Mouse (Mus musculus) neural tube, embryonic 12.5 days (tissue): Measurements from ENCODE around the gene Mink1. TPM values are rescaled to one million over a fixed set of nuclear protein-coding genes. Genes with fewer than 3 reads are reported as not detected.

ENCODE experiments used
- ATAC-seq: fragments of 200-750 bp; cut with Nextera tagmentation; 2 replicates; pipeline ENCODE4 v1.8.0; 2017; ENCODE audit warnings: low read depth, mild to moderate bottlenecking, moderate TSS enrichment, moderate library complexity; ENCODE audit not compliant: low FRiP score
- H3K27ac ChIP-seq: fragments of 300-500 bp; sonication (generic); 2 replicates; pipeline ENCODE4 v1.5.1; 2016
- H3K27me3 ChIP-seq: fragments of 300-500 bp; sonication (generic); replicated peaks from 2 replicates; pipeline ENCODE4 v1.6.1; 2016; ENCODE audit warnings: mild to moderate bottlenecking
- H3K36me3 ChIP-seq: fragments of 300-500 bp; sonication (generic); 2 replicates; pipeline ENCODE4 v1.6.1; 2016; ENCODE audit warnings: mild to moderate bottlenecking
- H3K4me1 ChIP-seq: fragments of 300-500 bp; sonication (generic); 2 replicates; pipeline ENCODE4 v1.6.1; 2016
- H3K4me2 ChIP-seq: fragments of 300-500 bp; sonication (generic); replicated peaks from 2 replicates; pipeline ENCODE4 v1.6.1; 2016; ENCODE audit warnings: mild to moderate bottlenecking
- H3K4me3 ChIP-seq: fragments of 300-500 bp; sonication (generic); 2 replicates; pipeline ENCODE4 v1.5.1; 2016
- H3K9ac ChIP-seq: fragments of 300-500 bp; sonication (generic); 2 replicates; pipeline ENCODE4 v1.6.1; 2016; ENCODE audit warnings: mild to moderate bottlenecking
- H3K9me3 ChIP-seq: fragments of 300-500 bp; sonication (generic); 2 replicates; pipeline ENCODE4 v1.6.1; 2016; ENCODE audit warnings: mild to moderate bottlenecking
- WGBS: fragments of 180-500 bp; shearing (Covaris S2); methylation state at CpG from one replicate; pipeline ENCODE4 v1.1.7; 2016; 5-methylcytosine and 5-hydroxymethylcytosine counted together
- polyA plus RNA-seq: library from polyadenylated mRNA; unstranded; fragments of >200 nt; fragmentation: Nextera tagmentation; extraction: Ambion mirVana; gene quantifications from 2 replicates; pipeline ENCODE4 v1.2.1, GENCODE M21; 2016

The Mink1 gene
- polyA plus RNA-seq, 1 experiment from 2014 or later = 16.6 TPM

DNA sequence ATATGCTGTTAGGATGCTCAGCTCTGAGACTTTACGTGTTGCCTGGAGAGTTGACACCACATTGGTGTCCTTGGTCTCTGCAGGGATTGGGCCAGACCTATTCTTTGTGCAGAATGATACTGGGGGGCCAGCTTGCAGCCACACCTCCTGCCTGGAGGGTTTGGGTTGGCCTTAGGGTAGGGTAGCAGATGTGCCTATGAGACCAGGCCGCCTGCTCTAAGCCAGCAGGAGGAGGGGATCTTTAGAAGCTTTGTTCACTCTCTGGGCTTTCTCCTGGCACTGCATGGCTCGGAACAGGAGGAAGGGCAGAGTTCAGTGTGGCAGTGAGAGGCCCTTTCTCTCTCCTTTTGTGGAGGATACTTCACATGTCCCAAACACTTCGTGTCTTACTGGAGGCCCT, 33.4 kb downstream of the Mink1 start:
- Histone ChIP-seq H3K9me3 (no peaks in the 10 kb centered on the region), H3K4me3 (no peak overlapping the region), H3K27ac (no peak overlapping the region), H3K36me3 (peaks cover 18% of the 10 kb centered on the region), H3K27me3 (no peaks in the 10 kb centered on the region), H3K9ac (no peak overlapping the region), H3K4me2 (no peak overlapping the region), H3K4me1 (peaks cover 9% of the 10 kb centered on the region; the same call in 1 of the 2 replicates)
- 68% methylated on average over 4 of the region's 4 CpGs for WGBS
- ATAC-seq = no peak

DNA sequence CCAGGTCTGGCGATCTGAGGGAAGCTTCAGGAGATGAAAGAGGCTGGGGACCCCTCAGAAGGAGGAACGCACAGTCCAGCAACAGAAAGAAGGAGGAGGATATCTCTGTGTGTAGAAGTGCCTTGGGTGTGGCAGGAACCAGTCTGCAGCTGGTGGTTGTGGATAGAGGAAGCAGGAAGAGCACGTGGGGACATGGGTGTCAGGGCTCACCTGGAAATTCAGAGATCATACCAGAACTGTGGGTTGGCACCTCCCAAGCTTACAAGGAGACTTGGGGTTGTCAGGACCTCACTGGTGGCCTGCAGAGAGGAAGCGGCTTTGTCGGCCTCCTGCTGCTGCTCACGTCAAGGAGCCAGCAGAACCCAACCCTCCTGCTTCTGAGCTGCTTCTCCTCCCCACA, 34.6 kb downstream of the Mink1 start:
- Histone ChIP-seq H3K9ac (no peak overlapping the region), H3K4me2 (no peak overlapping the region), H3K9me3 (no peaks in the 10 kb centered on the region), H3K4me3 (no peak overlapping the region), H3K27ac (no peak overlapping the region), H3K27me3 (no peaks in the 10 kb centered on the region), H3K36me3 (peaks cover 29% of the 10 kb centered on the region), H3K4me1 (peaks cover 9% of the 10 kb centered on the region; the same call in 1 of the 2 replicates)
- no peak for ATAC-seq
- 89% methylated on average over 6 of the region's 6 CpGs for WGBS

DNA sequence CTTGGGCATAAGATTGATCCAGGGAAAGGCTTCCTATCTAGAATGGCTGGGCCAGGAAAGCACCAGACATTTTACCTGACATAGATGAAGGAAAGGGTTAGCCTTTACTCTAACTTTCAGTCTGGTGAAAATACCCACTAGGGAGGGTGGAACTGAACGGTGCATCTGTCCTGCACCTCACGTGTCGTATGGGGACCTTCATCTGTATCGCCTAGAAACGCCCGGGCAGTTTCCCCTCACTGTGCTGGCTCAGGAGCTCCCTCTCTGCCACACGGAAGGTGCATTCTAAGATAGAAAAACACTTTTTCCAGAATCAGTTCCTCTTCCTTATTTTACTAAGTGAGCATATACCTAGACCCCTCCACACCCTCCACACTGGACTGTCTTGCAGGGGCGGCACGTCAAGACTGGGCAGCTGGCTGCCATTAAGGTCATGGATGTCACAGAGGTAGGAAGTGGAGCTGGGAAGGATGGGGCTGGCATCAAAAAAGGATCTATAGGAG, 35.8 kb downstream of the Mink1 start:
- no peak overlapping the region for H3K9ac ChIP-seq
- H3K4me2 ChIP-seq = no peak overlapping the region
- H3K4me1 ChIP-seq = peaks cover 9% of the 10 kb centered on the region; the same call in 1 of the 2 replicates
- no peak overlapping the region for H3K4me3 ChIP-seq
- no peaks in the 10 kb centered on the region for H3K9me3 ChIP-seq
- peaks cover 29% of the 10 kb centered on the region for H3K36me3 ChIP-seq
- 92% methylated on average over 9 of the region's 9 CpGs for WGBS
- no peaks in the 10 kb centered on the region for H3K27me3 ChIP-seq
- no peak for ATAC-seq
- H3K27ac ChIP-seq = no peak overlapping the region

DNA sequence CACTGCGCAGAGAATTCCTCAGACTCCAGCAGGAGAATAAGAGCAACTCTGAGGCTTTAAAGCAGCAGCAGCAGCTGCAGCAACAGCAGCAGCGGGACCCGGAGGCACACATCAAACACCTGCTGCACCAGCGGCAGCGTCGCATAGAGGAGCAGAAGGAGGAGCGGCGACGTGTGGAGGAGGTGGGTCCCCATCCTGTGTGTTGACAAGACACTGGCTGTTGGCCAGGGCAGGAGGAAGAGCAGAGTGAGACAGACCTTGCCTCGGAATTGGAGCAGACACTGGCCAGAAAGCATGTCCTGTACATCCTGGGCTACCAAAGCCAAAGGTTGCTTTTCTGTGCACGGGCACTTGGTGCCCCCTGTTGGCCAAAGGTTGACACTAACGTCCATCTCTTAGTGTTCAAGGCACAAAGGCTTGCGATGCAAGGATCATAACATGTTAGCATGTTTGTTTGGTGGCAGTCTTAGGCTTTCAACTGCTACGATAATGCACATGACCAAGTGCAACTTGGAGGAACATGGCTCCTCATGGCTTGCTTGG, 42.4 kb downstream of the Mink1 start:
- Histone ChIP-seq H3K4me3 (no peak overlapping the region), H3K36me3 (peaks cover 76% of the 10 kb centered on the region), H3K27ac (no peak overlapping the region), H3K9ac (no peak overlapping the region), H3K27me3 (no peaks in the 10 kb centered on the region), H3K9me3 (no peaks in the 10 kb centered on the region), H3K4me1 (0 out of 2 replicates have a peak, but pooled peaks cover 2% of the 10 kb centered on the region), H3K4me2 (no peak overlapping the region)
- no peak for ATAC-seq
- WGBS = 72% methylated on average over 14 of the region's 14 CpGs

DNA sequence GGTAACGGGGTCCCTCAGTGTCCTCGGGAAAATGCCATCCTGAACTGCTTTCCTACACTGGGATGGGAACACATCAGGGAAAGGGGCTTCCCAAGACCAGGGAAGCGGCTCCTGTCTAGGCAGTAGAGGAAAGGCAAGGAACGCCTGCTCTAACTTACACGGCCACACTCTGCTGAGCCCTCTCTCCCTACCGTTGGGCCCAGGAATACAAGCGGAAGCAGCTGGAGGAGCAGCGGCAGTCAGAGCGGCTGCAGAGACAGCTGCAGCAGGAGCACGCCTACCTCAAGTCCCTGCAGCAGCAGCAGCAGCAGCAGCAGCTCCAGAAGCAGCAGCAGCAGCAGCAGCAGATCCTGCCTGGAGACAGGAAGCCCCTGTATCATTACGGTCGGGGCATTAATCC, 44.0 kb downstream of the Mink1 start:
- no peak for ATAC-seq
- peaks cover 86% of the 10 kb centered on the region for H3K36me3 ChIP-seq
- WGBS = 80% methylated on average over 12 of the region's 12 CpGs
- no peak overlapping the region for H3K9ac ChIP-seq
- no peak overlapping the region for H3K4me2 ChIP-seq
- no peaks in the 10 kb centered on the region for H3K9me3 ChIP-seq
- no peaks in the 10 kb centered on the region for H3K27me3 ChIP-seq
- H3K4me3 ChIP-seq = no peak overlapping the region
- 0 out of 2 replicates have a peak, but pooled peaks cover 2% of the 10 kb centered on the region for H3K4me1 ChIP-seq
- H3K27ac ChIP-seq = no peak overlapping the region

DNA sequence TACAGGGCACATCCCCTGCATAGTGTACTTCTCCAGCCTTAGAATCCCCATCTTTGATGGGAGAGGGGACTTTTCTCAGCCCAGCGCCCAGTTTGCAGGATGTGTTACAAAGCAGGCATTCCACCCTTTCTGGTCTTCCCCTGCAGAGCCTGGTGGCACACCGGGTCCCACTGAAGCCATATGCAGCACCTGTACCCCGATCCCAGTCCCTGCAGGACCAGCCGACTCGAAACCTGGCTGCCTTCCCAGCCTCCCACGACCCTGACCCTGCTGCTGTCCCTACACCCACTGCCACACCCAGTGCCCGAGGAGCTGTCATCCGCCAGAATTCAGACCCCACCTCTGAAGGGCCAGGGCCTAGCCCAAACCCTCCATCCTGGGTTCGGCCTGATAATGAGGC, 44.9 kb downstream of the Mink1 start:
- Histone ChIP-seq H3K9me3 (no peaks in the 10 kb centered on the region), H3K9ac (no peak overlapping the region), H3K36me3 (peaks cover 86% of the 10 kb centered on the region), H3K27ac (no peak overlapping the region), H3K4me2 (no peak overlapping the region), H3K4me3 (no peak overlapping the region), H3K4me1 (0 out of 2 replicates have a peak, but pooled peaks cover 2% of the 10 kb centered on the region), H3K27me3 (no peaks in the 10 kb centered on the region)
- WGBS = 93% methylated on average over 9 of the region's 9 CpGs
- no peak for ATAC-seq

DNA sequence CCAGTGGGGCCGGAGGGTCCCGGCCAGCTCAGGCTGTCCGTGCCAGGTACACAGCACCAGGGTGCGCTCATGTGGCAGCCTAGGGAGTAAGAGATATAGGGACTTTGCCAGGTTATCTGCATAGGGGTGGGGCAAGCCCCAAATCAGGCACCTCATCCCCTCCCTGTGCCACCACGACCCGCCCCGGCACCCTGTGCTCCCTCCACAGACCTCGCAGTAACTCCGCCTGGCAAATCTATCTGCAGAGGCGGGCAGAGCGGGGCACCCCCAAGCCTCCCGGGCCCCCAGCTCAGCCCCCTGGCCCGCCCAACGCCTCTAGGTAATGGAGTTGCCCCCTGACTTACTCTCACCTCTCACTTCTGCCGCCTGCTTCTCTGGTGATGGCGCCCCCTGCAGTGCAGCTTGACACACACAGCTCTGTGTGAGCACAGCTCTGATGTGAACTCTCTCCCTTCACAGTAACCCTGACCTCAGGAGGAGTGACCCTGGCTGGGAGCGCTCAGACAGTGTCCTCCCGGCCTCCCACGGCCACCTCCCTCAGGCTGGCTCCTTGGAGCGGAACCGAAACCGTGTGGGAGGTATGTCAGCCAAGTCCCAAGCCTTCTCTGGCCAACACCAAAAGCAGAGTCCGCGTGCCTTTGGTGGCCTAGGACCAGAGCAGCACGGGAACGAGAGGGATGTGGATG, 45.8 kb downstream of the Mink1 start:
- H3K36me3 ChIP-seq = peaks cover 95% of the 10 kb centered on the region
- no peak overlapping the region for H3K27ac ChIP-seq
- no peak overlapping the region for H3K4me2 ChIP-seq
- 91% methylated on average over 26 of the region's 26 CpGs for WGBS
- ATAC-seq = no peak
- no peaks in the 10 kb centered on the region for H3K27me3 ChIP-seq
- no peak overlapping the region for H3K4me3 ChIP-seq
- H3K4me1 ChIP-seq = 0 out of 2 replicates have a peak, but pooled peaks cover 2% of the 10 kb centered on the region
- H3K9ac ChIP-seq = no peak overlapping the region
- H3K9me3 ChIP-seq = no peaks in the 10 kb centered on the region

DNA sequence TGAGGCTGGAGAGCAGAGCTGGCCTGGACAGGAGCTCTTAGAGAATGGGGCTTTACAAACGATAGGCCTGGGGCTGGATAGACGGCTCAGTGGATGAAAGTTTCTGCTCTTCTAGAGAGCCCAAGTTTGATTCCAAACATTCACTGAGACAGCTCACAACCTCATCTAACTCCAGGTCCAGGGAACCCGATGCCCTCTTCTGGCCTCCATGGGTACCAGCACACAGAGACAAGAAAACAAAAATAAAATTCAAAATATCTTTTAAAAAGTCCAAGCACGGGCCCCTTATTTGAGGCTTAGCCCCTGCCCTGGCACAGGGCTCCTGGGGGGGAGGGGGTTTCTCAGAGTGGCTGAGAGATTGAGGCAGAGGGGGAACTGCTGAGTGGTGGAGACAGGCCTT, 48.1 kb downstream of the Mink1 start:
- Histone ChIP-seq H3K4me2 (no peak overlapping the region), H3K27me3 (peaks cover 7% of the 10 kb centered on the region; the same call in 1 of the 2 replicates), H3K4me3 (no peak overlapping the region), H3K4me1 (peaks cover 8% of the 10 kb centered on the region), H3K9ac (no peak overlapping the region), H3K36me3 (peaks cover 75% of the 10 kb centered on the region), H3K9me3 (no peaks in the 10 kb centered on the region), H3K27ac (no peak overlapping the region)
- 86% methylated on average over 4 of the region's 4 CpGs for WGBS
- ATAC-seq = no peak

DNA sequence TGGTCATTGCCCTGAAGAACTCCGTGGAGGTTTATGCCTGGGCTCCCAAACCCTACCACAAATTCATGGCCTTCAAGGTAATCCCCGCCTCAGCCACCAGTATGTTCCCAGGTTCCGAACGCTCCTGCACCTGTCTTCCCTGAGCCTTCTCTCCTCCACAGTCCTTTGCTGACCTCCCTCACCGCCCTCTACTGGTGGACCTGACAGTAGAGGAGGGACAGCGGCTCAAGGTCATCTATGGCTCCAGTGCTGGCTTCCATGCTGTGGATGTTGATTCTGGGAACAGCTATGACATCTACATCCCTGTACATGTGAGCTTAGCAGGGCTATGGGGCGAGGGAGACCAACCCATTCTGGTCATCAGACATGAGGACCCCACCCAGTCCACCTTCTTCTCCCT, 49.8 kb downstream of the Mink1 start:
- Histone ChIP-seq H3K27ac (no peak overlapping the region), H3K4me2 (no peak overlapping the region), H3K9me3 (no peaks in the 10 kb centered on the region), H3K27me3 (peaks cover 13% of the 10 kb centered on the region; the same call in 1 of the 2 replicates), H3K4me1 (peaks cover 7% of the 10 kb centered on the region), H3K36me3 (peaks cover 57% of the 10 kb centered on the region), H3K4me3 (no peak overlapping the region), H3K9ac (no peak overlapping the region)
- 82% methylated on average over 7 of the region's 7 CpGs for WGBS
- ATAC-seq = no peak

DNA sequence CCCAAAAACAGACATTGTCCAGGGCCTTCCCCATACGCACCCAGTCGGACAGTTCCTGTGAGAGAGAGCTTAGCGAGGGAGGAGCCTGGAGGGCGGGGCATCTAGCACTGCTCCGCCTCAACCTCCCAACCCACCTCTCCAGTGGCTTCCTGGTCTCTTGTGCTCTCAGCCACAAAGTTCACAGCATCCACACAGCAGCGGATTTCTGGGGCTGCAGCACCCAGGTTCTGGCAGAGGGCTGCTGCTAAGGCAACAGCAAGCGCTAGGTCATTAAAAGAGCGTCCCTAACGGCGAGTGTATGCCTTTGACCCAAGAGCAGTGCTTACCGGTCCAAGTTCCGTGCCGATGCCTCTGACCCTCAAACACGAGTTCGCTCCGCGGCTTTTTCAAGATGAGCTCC, 52.4 kb downstream of the Mink1 start:
- no peaks in the 10 kb centered on the region for H3K9me3 ChIP-seq
- peaks cover 32% of the 10 kb centered on the region for H3K36me3 ChIP-seq
- H3K27ac ChIP-seq = no peak overlapping the region
- H3K9ac ChIP-seq = 0 out of 2 replicates have a peak overlapping the region, but pooled peaks have one; percentile 29
- 3% methylated on average over 17 of the region's 17 CpGs for WGBS
- H3K4me2 ChIP-seq = peak overlapping the region; percentile 58
- H3K27me3 ChIP-seq = peaks cover 13% of the 10 kb centered on the region; the same call in 1 of the 2 replicates
- H3K4me3 ChIP-seq = peak overlapping the region; percentile 8; the same call in 1 of the 2 replicates
- peaks cover 7% of the 10 kb centered on the region for H3K4me1 ChIP-seq
- ATAC-seq = peak; percentile 50; the same call in 1 of the 2 replicates

DNA sequence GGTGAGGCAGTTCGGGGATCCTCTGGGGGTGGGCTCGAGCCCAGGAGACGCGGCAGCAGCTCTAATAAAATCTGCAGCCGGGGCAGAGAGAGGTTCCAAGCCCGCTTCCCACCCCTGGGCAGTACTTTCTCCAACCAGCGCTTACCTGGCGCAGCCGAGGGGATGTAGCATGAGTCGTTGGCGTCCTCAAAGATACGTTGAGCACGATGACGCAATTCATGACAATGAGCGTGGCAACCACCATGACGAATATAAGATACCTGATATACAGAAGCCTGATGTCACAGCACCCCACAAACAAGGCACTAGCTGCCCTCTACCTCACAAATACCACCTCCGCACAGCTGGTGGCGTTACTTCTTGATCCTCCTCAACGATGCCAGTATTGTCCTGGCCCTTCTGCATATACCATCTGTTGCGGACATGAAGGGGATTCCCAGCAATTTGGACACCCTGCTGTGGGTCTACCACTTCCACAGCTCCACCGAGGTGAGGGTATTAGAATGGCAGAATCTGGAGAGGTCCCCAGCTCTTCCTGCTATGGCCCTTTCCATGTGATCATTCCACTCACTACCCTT, 52.9 kb downstream of the Mink1 start, which contains the start of gene 4930544D05Rik:
TSS of gene 4930544D05Rik (plus strand) at position 333 of the 578 bp plus-strand sequence.
- 0 out of 2 replicates have a peak within 1 kb of the TSS, but pooled peaks have one; percentile 29 for H3K9ac ChIP-seq
- 15% methylated on average over 21 of the region's 21 CpGs for WGBS
- peak within 1 kb of the TSS; percentile 58 for H3K4me2 ChIP-seq
- no peak within 1 kb of the TSS for H3K27ac ChIP-seq
- H3K9me3 ChIP-seq = no peaks in the 10 kb centered on the region
- H3K36me3 ChIP-seq = peaks cover 26% of the 10 kb centered on the region
- H3K27me3 ChIP-seq = peaks cover 13% of the 10 kb centered on the region; the same call in 1 of the 2 replicates
- H3K4me3 ChIP-seq = peak within 1 kb of the TSS; percentile 8; the same call in 1 of the 2 replicates
- no peak for ATAC-seq
- peaks cover 7% of the 10 kb centered on the region for H3K4me1 ChIP-seq

DNA sequence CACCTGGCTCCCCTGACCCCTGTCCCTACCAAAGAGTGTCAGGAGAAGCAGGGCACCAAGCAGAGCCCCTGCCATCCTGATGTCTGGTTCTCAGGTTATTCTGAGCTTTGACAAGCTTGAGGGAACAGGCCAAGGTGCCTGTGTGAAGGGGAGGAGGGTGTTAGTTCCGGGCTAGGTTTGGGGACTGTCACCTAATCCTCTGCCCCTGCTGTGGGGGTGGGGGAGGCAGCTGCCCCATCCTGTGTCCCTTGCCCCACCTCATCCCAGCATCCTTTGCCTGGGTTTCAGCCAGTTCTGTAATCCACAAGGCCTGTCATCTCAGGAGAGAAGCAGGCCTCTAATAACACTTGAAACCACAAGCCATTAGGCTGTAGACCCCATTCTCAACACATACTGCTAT, 56.4 kb downstream of the Mink1 start, which contains the start of gene Chrne:
TSS of gene Chrne (minus strand) at position 116 of the 400 bp plus-strand sequence.
- ATAC-seq = no peak
- Histone ChIP-seq H3K36me3 (no peaks in the 10 kb centered on the region), H3K4me1 (peaks cover 7% of the 10 kb centered on the region), H3K4me2 (no peak within 1 kb of the TSS), H3K27ac (no peak within 1 kb of the TSS), H3K9ac (no peak within 1 kb of the TSS), H3K9me3 (no peaks in the 10 kb centered on the region), H3K27me3 (peaks cover 13% of the 10 kb centered on the region; the same call in 1 of the 2 replicates), H3K4me3 (no peak within 1 kb of the TSS)
- WGBS = 65% methylated on average over 1 of the region's 1 CpGs
